Mouse (Mus musculus) limb, embryonic 12.5 days (tissue): ENCODE results near the gene Gm20388. TPM values are rescaled to one million over a fixed set of nuclear protein-coding genes. Genes with fewer than 3 reads are reported as not detected.
A peak's percentile ranks its signal among the peaks of the same experiment; 100 is the strongest.

Experiments used
- ATAC-seq: fragments of 200-750 bp; cut with Nextera tagmentation; 2 replicates; pipeline ENCODE4 v1.8.0; 2017; ENCODE audit warnings: low read depth, moderate TSS enrichment; ENCODE audit not compliant: insufficient number of reproducible peaks, insufficient read depth, low FRiP score, low TSS enrichment
- H3K27ac ChIP-seq: fragments of 300-500 bp; sonication (generic); 2 replicates; pipeline ENCODE4 v1.5.1; 2016; ENCODE audit warnings: mild to moderate bottlenecking, moderate library complexity
- H3K27me3 ChIP-seq: fragments of 300-500 bp; sonication (generic); 2 replicates; pipeline ENCODE4 v1.6.1; 2016; ENCODE audit warnings: mild to moderate bottlenecking, moderate library complexity
- H3K36me3 ChIP-seq: fragments of 300-500 bp; sonication (generic); 2 replicates; pipeline ENCODE4 v1.6.1; 2016; ENCODE audit warnings: mild to moderate bottlenecking, moderate library complexity
- H3K4me1 ChIP-seq: fragments of 300-500 bp; sonication (generic); replicated peaks from 2 replicates; pipeline ENCODE4 v1.6.1; 2016
- H3K4me2 ChIP-seq: fragments of 300-500 bp; sonication (generic); 2 replicates; pipeline ENCODE4 v1.6.1; 2016; ENCODE audit warnings: mild to moderate bottlenecking, moderate library complexity
- H3K4me3 ChIP-seq: fragments of 300-500 bp; sonication (generic); replicated peaks from 2 replicates; pipeline ENCODE4 v1.5.1; 2016; ENCODE audit warnings: mild to moderate bottlenecking
- H3K9ac ChIP-seq: fragments of 300-500 bp; sonication (generic); replicated peaks from 2 replicates; pipeline ENCODE4 v1.6.1; 2016; ENCODE audit warnings: mild to moderate bottlenecking, moderate library complexity
- H3K9me3 ChIP-seq: fragments of 300-500 bp; sonication (generic); 2 replicates; pipeline ENCODE4 v1.6.1; 2016; ENCODE audit warnings: mild to moderate bottlenecking, moderate library complexity
- WGBS: fragments of 180-500 bp; shearing (Covaris S2); methylation state at CpG from one replicate; pipeline ENCODE4 v1.1.7; 2016; 5-methylcytosine and 5-hydroxymethylcytosine counted together
- polyA plus RNA-seq: library from polyadenylated mRNA; unstranded; fragments of >200 nt; fragmentation: Nextera tagmentation; extraction: Ambion mirVana; gene quantifications from 2 replicates; pipeline ENCODE4 v1.2.1, GENCODE M21; 2016

The Gm20388 gene
- polyA plus RNA-seq, 1 experiment from 2014 or later = not detected

- H3K4me1 ChIP-seq = peaks cover 44% of the 10 kb centered on the region
These were observed 1740.8 kb downstream of the Gm20388 start for GRCm38 (mm10) chr8:121651308-121651873.

GRCm38 (mm10) chr8:121651874-121652361 lies 1741.3 kb downstream of the Gm20388 start:
- under 1% methylated on average over 56 of the region's 56 CpGs for whole genome bisulfite sequencing
- Histone ChIP-seq H3K9ac (peak overlapping the region; percentile 79), H3K4me3 (peak overlapping the region; percentile 90), H3K4me1 (peaks cover 44% of the 10 kb centered on the region), H3K27me3 (no peaks in the 10 kb centered on the region), H3K27ac (0 out of 2 replicates have a peak overlapping the region, but pooled peaks have one; percentile 23), H3K36me3 (peaks cover 29% of the 10 kb centered on the region; the same call in 1 of the 2 replicates), H3K4me2 (peak overlapping the region; percentile 100), H3K9me3 (no peaks in the 10 kb centered on the region)
- ATAC-seq = no peak

More at GRCm38 (mm10) chr8:121651308-121651873, 1740.8 kb downstream of the Gm20388 start:
- Histone ChIP-seq H3K9ac (peak overlapping the region; percentile 79), H3K4me3 (peak overlapping the region; percentile 90), H3K4me2 (peak overlapping the region; percentile 100), H3K9me3 (no peaks in the 10 kb centered on the region), H3K27me3 (no peaks in the 10 kb centered on the region), H3K36me3 (peaks cover 29% of the 10 kb centered on the region; the same call in 1 of the 2 replicates), H3K27ac (no peak overlapping the region)
- WGBS = 15% methylated on average over 47 of the region's 47 CpGs
- ATAC-seq = no peak

GRCm38 (mm10) chr8:121652774-121653323 lies 1742.2 kb downstream of the Gm20388 start, which contains the start of gene Zcchc14:
TSS of gene Zcchc14 (minus strand) at chr8:121652901.
- Histone ChIP-seq H3K36me3 (peaks cover 23% of the 10 kb centered on the region; the same call in 1 of the 2 replicates), H3K4me3 (peak within 1 kb of the TSS; percentile 90), H3K9ac (peak within 1 kb of the TSS; percentile 93), H3K27me3 (no peaks in the 10 kb centered on the region), H3K4me2 (peak within 1 kb of the TSS; percentile 100), H3K4me1 (peaks cover 43% of the 10 kb centered on the region), H3K27ac (peak within 1 kb of the TSS; percentile 95), H3K9me3 (no peaks in the 10 kb centered on the region)
- ATAC-seq = peak; percentile 97
- under 1% methylated on average over 64 of the region's 67 CpGs for WGBS

- H3K9me3 ChIP-seq = no peaks in the 10 kb centered on the region
- peak overlapping the region; percentile 95 for H3K27ac ChIP-seq
- H3K4me1 ChIP-seq = peaks cover 37% of the 10 kb centered on the region
- peaks cover 21% of the 10 kb centered on the region; the same call in 1 of the 2 replicates for H3K36me3 ChIP-seq
- H3K4me3 ChIP-seq = peak overlapping the region; percentile 90
- peak overlapping the region; percentile 76 for H3K9ac ChIP-seq
- 3% methylated on average over 31 of the region's 31 CpGs for WGBS
- peak overlapping the region; percentile 97 for H3K4me2 ChIP-seq
- ATAC-seq = 0 out of 2 replicates have a peak, but pooled peaks have one; percentile 0
- H3K27me3 ChIP-seq = no peaks in the 10 kb centered on the region
These were observed 1742.8 kb downstream of the Gm20388 start for GRCm38 (mm10) chr8:121653340-121654019.

- WGBS = 80% methylated on average over 4 of the region's 4 CpGs
- Histone ChIP-seq H3K4me2 (peak overlapping the region; percentile 97), H3K27me3 (no peaks in the 10 kb centered on the region), H3K4me3 (peak overlapping the region; percentile 90), H3K9me3 (no peaks in the 10 kb centered on the region), H3K9ac (peak overlapping the region; percentile 76), H3K27ac (peak overlapping the region; percentile 95), H3K36me3 (peaks cover 20% of the 10 kb centered on the region; the same call in 1 of the 2 replicates), H3K4me1 (peaks cover 34% of the 10 kb centered on the region)
- no peak for ATAC-seq
These were observed 1743.5 kb downstream of the Gm20388 start for GRCm38 (mm10) chr8:121654131-121654530.

- Histone ChIP-seq H3K4me3 (no peak overlapping the region), H3K27me3 (no peaks in the 10 kb centered on the region), H3K4me1 (peaks cover 27% of the 10 kb centered on the region), H3K9me3 (no peaks in the 10 kb centered on the region), H3K36me3 (peaks cover 13% of the 10 kb centered on the region; the same call in 1 of the 2 replicates), H3K27ac (no peak overlapping the region), H3K9ac (no peak overlapping the region), H3K4me2 (no peak overlapping the region)
- no peak for ATAC-seq
- WGBS = 84% methylated on average over 14 of the region's 14 CpGs
These were observed 1744.4 kb downstream of the Gm20388 start for GRCm38 (mm10) chr8:121654966-121655494.

- H3K4me3 ChIP-seq = no peak overlapping the region
- no peak overlapping the region for H3K27ac ChIP-seq
- H3K27me3 ChIP-seq = no peaks in the 10 kb centered on the region
- H3K4me2 ChIP-seq = no peak overlapping the region
- H3K36me3 ChIP-seq = no peaks in the 10 kb centered on the region
- H3K4me1 ChIP-seq = peaks cover 11% of the 10 kb centered on the region
- no peak overlapping the region for H3K9ac ChIP-seq
- H3K9me3 ChIP-seq = no peaks in the 10 kb centered on the region
- 84% methylated on average over 15 of the region's 15 CpGs for WGBS
- ATAC-seq = no peak
These were observed 1750.0 kb downstream of the Gm20388 start for GRCm38 (mm10) chr8:121660602-121661001.

- ATAC-seq = no peak
- Histone ChIP-seq H3K4me3 (no peak overlapping the region), H3K4me2 (no peak overlapping the region), H3K36me3 (no peaks in the 10 kb centered on the region), H3K27me3 (no peaks in the 10 kb centered on the region), H3K4me1 (peaks cover 14% of the 10 kb centered on the region), H3K9me3 (no peaks in the 10 kb centered on the region), H3K27ac (no peak overlapping the region), H3K9ac (no peak overlapping the region)
- 80% methylated on average over 18 of the region's 18 CpGs for WGBS
These were observed 1751.2 kb downstream of the Gm20388 start for GRCm38 (mm10) chr8:121661631-121662357.

GRCm38 (mm10) chr8:121663101-121663500 lies 1752.5 kb downstream of the Gm20388 start:
- Histone ChIP-seq H3K4me3 (no peak overlapping the region), H3K36me3 (no peaks in the 10 kb centered on the region), H3K27ac (no peak overlapping the region), H3K9ac (no peak overlapping the region), H3K27me3 (no peaks in the 10 kb centered on the region), H3K4me1 (peaks cover 14% of the 10 kb centered on the region), H3K4me2 (no peak overlapping the region), H3K9me3 (no peaks in the 10 kb centered on the region)
- WGBS = 92% methylated on average over 12 of the region's 12 CpGs
- ATAC-seq = no peak

GRCm38 (mm10) chr8:121665329-121665728 lies 1754.7 kb downstream of the Gm20388 start:
- H3K4me3 ChIP-seq = peak overlapping the region; percentile 25
- H3K4me2 ChIP-seq = peak overlapping the region; percentile 50
- peaks cover 27% of the 10 kb centered on the region for H3K4me1 ChIP-seq
- H3K36me3 ChIP-seq = no peaks in the 10 kb centered on the region
- no peaks in the 10 kb centered on the region for H3K27me3 ChIP-seq
- H3K27ac ChIP-seq = peak overlapping the region; percentile 82
- 9% methylated on average over 16 of the region's 16 CpGs for WGBS
- H3K9me3 ChIP-seq = no peaks in the 10 kb centered on the region
- peak; percentile 56 for ATAC-seq
- H3K9ac ChIP-seq = peak overlapping the region; percentile 47
